In the genomic region with DNA sequence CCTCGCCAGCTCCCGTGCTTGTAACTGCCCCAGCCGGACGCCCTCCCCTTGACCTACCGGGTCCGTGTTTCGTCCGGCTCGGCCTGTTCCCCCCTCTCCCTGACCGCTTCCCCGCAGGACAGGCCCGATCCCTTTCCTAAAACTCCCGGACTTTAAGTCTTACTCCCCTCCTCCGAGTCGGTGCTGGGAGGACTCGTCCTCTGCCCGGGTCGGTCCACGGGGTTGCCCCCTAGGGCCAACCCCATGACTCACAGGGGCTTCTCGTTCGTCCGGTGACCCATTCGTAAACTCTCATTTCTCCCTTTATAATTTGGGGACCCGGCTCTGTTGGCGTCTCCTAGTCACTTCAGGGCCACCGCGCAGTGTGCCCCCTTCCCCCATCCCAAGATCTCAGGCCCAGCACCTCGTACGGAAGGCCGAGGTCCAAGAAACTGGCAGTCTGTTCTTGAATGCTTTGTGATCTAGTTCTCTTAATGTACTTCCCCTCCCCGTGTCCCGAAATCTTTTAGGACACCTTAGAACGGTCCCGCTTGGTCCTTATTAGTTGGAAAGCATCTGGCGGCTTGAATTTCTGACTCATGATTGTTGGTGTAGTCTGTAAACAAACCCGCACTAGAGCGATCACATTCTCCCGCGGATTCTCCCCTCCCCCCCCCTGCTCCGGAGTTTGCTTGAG, we compare ENCODE assay signal across 8 mouse cellular contexts. TPM values are rescaled to one million over a fixed set of nuclear protein-coding genes. Genes with fewer than 3 reads are reported as not detected.
DNase-seq lines count a peak whose midpoint lies in the region; ATAC-seq and TF ChIP-seq lines count a peak whose summit lies in the region.

No protein-coding gene starts in this region.

- no peak for TF ChIP-seq CTCF in stomach, postnatal 0 days (IDR thresholded peaks at IDR 0.05; ENCODE audit: low read depth)

- peak; percentile 76; the same call in 1 of the 2 replicates for ATAC-seq in midbrain, embryonic 15.5 days (replicated peaks)
- peak; percentile 44 for ATAC-seq in stomach, postnatal 0 days (ENCODE audit: low FRiP score, low TSS enrichment)

- H3K9ac ChIP-seq in midbrain, embryonic 15.5 days: peak overlapping the region; percentile 90
- peak overlapping the region; percentile 100 for H3K9ac ChIP-seq in stomach, postnatal 0 days (ENCODE audit: low read length)

- no peak for TF ChIP-seq EP300 in stomach, postnatal 0 days (optimal IDR thresholded peaks at IDR 0.05)

- peak overlapping the region; percentile 64 for H3K4me2 ChIP-seq in midbrain, embryonic 15.5 days
- H3K4me2 ChIP-seq in stomach, postnatal 0 days (replicated peaks; ENCODE audit: low read depth): peak overlapping the region; percentile 76

- peak; percentile 47 for DNase-seq in ovary, postnatal 36 days (ENCODE audit: low spot score)
- no peak for DNase-seq in ovary, adult 18-20 months (ENCODE audit: low spot score)
- DNase-seq in c-Kit-positive CD71-positive TER-119-positive erythroid progenitor cells, embryonic 14.5 days (ENCODE audit: low spot score): peak; percentile 77
- peak; percentile 20 to 33 for DNase-seq in gastrocnemius, adult 8-10 months (ENCODE audit: low spot score in 2 of 2)
- DNase-seq in kidney, adult 11 months: peak; percentile 54
- peak; percentile 83 for DNase-seq in liver
- DNase-seq in stomach, postnatal 0 days (ENCODE audit: low spot score): peak; percentile 71

- H3K27me3 ChIP-seq in midbrain, embryonic 15.5 days (replicated peaks): no peaks in the 10 kb centered on the region
- H3K27me3 ChIP-seq in stomach, postnatal 0 days (ENCODE audit: control insufficient read depth, insufficient read depth, low read length): no peaks in the 10 kb centered on the region

- H3K4me1 ChIP-seq in midbrain, embryonic 15.5 days: peaks cover 29% of the 10 kb centered on the region
- H3K4me1 ChIP-seq in stomach, postnatal 0 days (replicated peaks; ENCODE audit: control insufficient read depth, insufficient read depth): no peaks in the 10 kb centered on the region

- H3K4me3 ChIP-seq in midbrain, embryonic 15.5 days: peak overlapping the region; percentile 80
- H3K4me3 ChIP-seq in stomach, postnatal 0 days (ENCODE audit: low read depth, low read length): peak overlapping the region; percentile 99

- H3K27ac ChIP-seq in midbrain, embryonic 15.5 days: peak overlapping the region; percentile 90
- H3K27ac ChIP-seq in stomach, postnatal 0 days (replicated peaks): peak overlapping the region; percentile 99

- H3K36me3 ChIP-seq in midbrain, embryonic 15.5 days (replicated peaks): peaks cover 16% of the 10 kb centered on the region; the same call in 1 of the 2 replicates
- H3K36me3 ChIP-seq in stomach, postnatal 0 days (ENCODE audit: control insufficient read depth, insufficient read depth, low read length): peaks cover 3% of the 10 kb centered on the region

- H3K9me3 ChIP-seq in midbrain, embryonic 15.5 days: no peaks in the 10 kb centered on the region
- no peaks in the 10 kb centered on the region for H3K9me3 ChIP-seq in stomach, postnatal 0 days (ENCODE audit: control insufficient read depth, low read length)

- under 1% methylated on average over 40 of the region's 40 CpGs for WGBS in midbrain, embryonic 15.5 days
- under 1% methylated on average over 38 of the region's 40 CpGs for WGBS in stomach, postnatal 0 days

RNA-seq across cellular contexts. Expression of gene Dcaf8, which starts 0.5 kb away (rescaled TPM):
- 100 to 1,000 TPM; 197 to 219 (median 208) TPM for total RNA-seq in gastrocnemius, adult 8-10 months (2022)
- polyA plus RNA-seq in midbrain, embryonic 15.5 days (2015; fragmentation: Nextera tagmentation; extraction: Ambion mirVana): 93.0 and 94.7 TPM in 2 replicates
- polyA plus RNA-seq in stomach, postnatal 0 days (2015; fragmentation: Nextera tagmentation; extraction: Ambion mirVana): 57.0 and 59.8 TPM in 2 replicates

RNA-seq across cellular contexts. Expression of gene Pex19, which starts 21.9 kb away (rescaled TPM):
- 10 to 100 TPM; 74.5 to 83.0 (median 76.6) TPM for total RNA-seq in gastrocnemius, adult 8-10 months (2022)
- polyA plus RNA-seq in midbrain, embryonic 15.5 days (2015; fragmentation: Nextera tagmentation; extraction: Ambion mirVana): 165 and 168 TPM in 2 replicates
- polyA plus RNA-seq in stomach, postnatal 0 days (2015; fragmentation: Nextera tagmentation; extraction: Ambion mirVana): 82.9 and 92.0 TPM in 2 replicates

RNA-seq across cellular contexts. Expression of gene Pea15a, which starts 58.2 kb away (rescaled TPM):
- total RNA-seq in gastrocnemius, adult 8-10 months (2022): 10 to 100 TPM; 15.6 to 23.8 (median 20.3) TPM
- 437 and 473 TPM in 2 replicates for polyA plus RNA-seq in midbrain, embryonic 15.5 days (2015; fragmentation: Nextera tagmentation; extraction: Ambion mirVana)
- 79.4 and 81.6 TPM in 2 replicates for polyA plus RNA-seq in stomach, postnatal 0 days (2015; fragmentation: Nextera tagmentation; extraction: Ambion mirVana)
